Mouse (Mus musculus): ENCODE data around the gene Mosmo. TPM values are rescaled to one million over a fixed set of nuclear protein-coding genes. Genes with fewer than 3 reads are reported as not detected.
A peak's percentile ranks its signal among the peaks of the same experiment; 100 is the strongest.

The Mosmo gene
- total RNA-seq, 2 experiments from 2014 or later, result 29.0 to 33.7 TPM

GRCm38 (mm10) chr7:120748478-120748877 is 71.1 kb downstream of the Mosmo start:
- no peak for DNase-seq
- intact Hi-C loops (cut with DNase I), result no loop called here

GRCm38 (mm10) chr7:120751330-120751729 is 73.9 kb downstream of the Mosmo start:
- intact Hi-C loops (cut with DNase I), result no loop called here
- no peak for DNase-seq

- no peak for DNase-seq
- intact Hi-C loops (cut with DNase I), result loop anchor here (2.0 kb wide), 1 partner anchor 71 kb away; no protein-coding TSS in a partner anchor
Observed at GRCm38 (mm10) chr7:120751906-120752305, 74.5 kb downstream of the Mosmo start.

- peak; percentile 82 to 90 for DNase-seq
- intact Hi-C loops (cut with DNase I), result loop anchor here (1.0 kb wide), 1 partner anchor 84 kb away; the partner anchor contains the start of gene Pdzd9
Observed at GRCm38 (mm10) chr7:120754671-120755070, 77.3 kb downstream of the Mosmo start.

GRCm38 (mm10) chr7:120767369-120767768 is 90.0 kb downstream of the Mosmo start:
- intact Hi-C loops (cut with DNase I), result no loop called here
- no peak for DNase-seq

- DNase-seq, result no peak
- intact Hi-C loops (cut with DNase I), result no loop called here
Observed at GRCm38 (mm10) chr7:120771389-120771788, 94.0 kb downstream of the Mosmo start.

GRCm38 (mm10) chr7:120778012-120778411 is 100.6 kb downstream of the Mosmo start:
- intact Hi-C loops (cut with DNase I), result no loop called here

More at GRCm38 (mm10) chr7:120778012-120778411, 100.6 kb downstream of the Mosmo start:
- DNase-seq, result no peak

Other genes starting within 250 kb of the Mosmo start
- gene Uqcrc2, start 42.4 kb upstream of the Mosmo start, total RNA-seq (2021), result 100 to 1,000 TPM; 945 to 970 TPM
- not detected for gene Pdzd9, start 7.3 kb upstream of the Mosmo start, total RNA-seq (2021)
- gene Vwa3a, start 61.7 kb downstream of the Mosmo start, total RNA-seq (2021), result 1 to 10 TPM; 2.4 to 3.7 TPM
- gene Gm5737, start 134.7 kb downstream of the Mosmo start, total RNA-seq (2021), result not detected
- 10 to 100 TPM; 37.0 to 37.2 TPM for gene Eef2k, start 165.2 kb downstream of the Mosmo start, total RNA-seq (2021)
- gene Polr3e, start 240.1 kb downstream of the Mosmo start, total RNA-seq (2021), result 10 to 100 TPM; 15.1 to 15.4 TPM